Mouse (Mus musculus): ENCODE data around the gene Gbp3. TPM values are rescaled to one million over a fixed set of nuclear protein-coding genes. Genes with fewer than 3 reads are reported as not detected.

Gene Gbp3
- total and polyA plus RNA-seq, 3 experiments, result 0.35 to 0.85 TPM; not detected in 1

DNA sequence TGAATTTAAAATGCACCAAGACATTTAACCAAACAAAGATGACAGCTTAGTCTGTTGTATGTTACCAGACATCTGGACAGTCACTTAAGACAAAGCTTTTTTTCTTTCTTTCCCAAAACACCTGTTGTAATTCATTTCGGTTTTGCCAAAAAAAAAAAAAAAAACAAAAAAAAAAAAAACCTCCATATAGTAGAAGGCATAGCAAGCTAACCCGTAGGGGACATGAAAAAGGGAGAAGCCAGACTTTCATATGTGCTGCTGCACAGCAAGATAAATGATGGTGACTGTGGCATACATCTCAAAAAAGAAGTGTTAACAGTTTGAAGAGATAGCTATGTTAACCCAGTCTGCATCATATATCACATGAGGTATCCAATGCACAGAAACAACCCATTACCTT is 30.2 kb upstream of the Gbp3 start:
- peaks cover 0 to 3% of the 10 kb centered on the region in 2 experiments; a peak in 2 of 4 replicates for H3K36me3 ChIP-seq (ENCODE audit: control insufficient read depth in 1 of 2, insufficient read depth in 2 of 2, low read length in 2 of 2)
- H3K4me1 ChIP-seq (ENCODE audit: control insufficient read depth in 1 of 2, insufficient read depth in 2 of 2, low read length in 2 of 2), result no peaks in the 10 kb centered on the region
- H3K9me3 ChIP-seq (replicated peaks; ENCODE audit: insufficient read depth, low read length), result no peaks in the 10 kb centered on the region
- H3K4me3 ChIP-seq (ENCODE audit: control insufficient read depth in 1 of 2, insufficient read depth in 1 of 2, low read depth in 2 of 2, low read length in 2 of 2), result peak overlapping the region; percentile 90 to 91
- H3K9ac ChIP-seq (ENCODE audit: control insufficient read depth, low read depth, low read length, poor library complexity, severe bottlenecking), result peak overlapping the region; percentile 64
- no peaks in the 10 kb centered on the region; the same call in 1 of the 2 replicates for H3K79me2 ChIP-seq (ENCODE audit: control insufficient read depth, insufficient read depth, low read length, poor library complexity)
- TF ChIP-seq ZNF384 (IDR thresholded peaks at IDR 0.05; ENCODE audit: low read depth, low read length) (peak; percentile 83), TCF12 (IDR thresholded peaks at IDR 0.05; ENCODE audit: low read depth, low read length) (no peak)
- DNase-seq (ENCODE audit: low read depth, low spot score), result no peak
- no peaks in the 10 kb centered on the region for H3K27me3 ChIP-seq (ENCODE audit: control insufficient read depth in 1 of 2, insufficient read depth in 2 of 2, low read length in 2 of 2)
- H3K27ac ChIP-seq (ENCODE audit: control insufficient read depth, low read depth, low read length), result no peak overlapping the region

DNA sequence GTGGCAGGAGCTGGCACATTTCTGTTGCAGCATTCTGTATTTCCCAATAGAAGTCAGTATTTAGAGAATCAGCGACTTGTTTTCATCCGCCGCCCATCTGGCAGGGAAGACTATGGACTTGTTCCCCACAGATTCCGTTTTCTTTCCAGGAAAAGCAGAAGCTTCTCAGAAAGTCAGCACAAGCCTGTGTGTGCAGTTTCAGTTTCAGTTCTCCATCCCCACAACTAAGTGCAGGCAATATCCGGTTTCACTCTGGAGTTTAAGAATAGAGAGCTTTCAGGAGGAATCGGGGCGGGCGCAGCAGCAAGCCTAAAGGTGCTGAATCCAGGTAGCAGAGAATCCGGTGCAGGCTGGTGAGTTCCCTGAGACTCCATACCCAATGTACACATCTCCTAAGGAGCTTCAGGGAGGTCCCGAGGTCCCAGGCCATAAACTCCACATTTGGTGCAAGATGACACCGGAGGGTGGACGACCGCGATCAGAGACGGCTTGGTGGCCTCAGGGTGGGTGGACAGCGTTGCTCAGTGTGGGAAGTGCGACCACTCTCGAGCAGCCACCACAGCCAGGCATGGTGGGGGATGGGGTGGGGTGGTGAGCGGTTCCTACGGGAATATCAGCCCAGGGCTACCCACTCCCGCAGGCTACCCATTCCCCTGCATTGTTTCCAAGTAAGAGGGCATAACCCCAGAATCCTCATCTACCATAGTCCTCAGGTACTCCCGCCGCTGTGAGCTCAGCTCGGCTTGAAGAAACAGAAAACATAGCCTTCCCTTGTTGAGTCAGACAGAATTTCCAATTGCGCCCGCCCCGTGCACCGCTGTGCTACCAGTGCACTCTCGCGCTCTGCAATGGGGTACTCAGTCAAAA is 29.5 kb upstream of the Gbp3 start, which contains the start of gene Gbp7:
Gene Gbp7 (plus strand): TSS at position 256 of the 867 bp plus-strand sequence.
- no peaks in the 10 kb centered on the region; the same call in 1 of the 2 replicates for H3K79me2 ChIP-seq (ENCODE audit: control insufficient read depth, insufficient read depth, low read length, poor library complexity)
- H3K27ac ChIP-seq (ENCODE audit: control insufficient read depth, low read depth, low read length), result 0 out of 2 replicates have a peak within 1 kb of the TSS, but pooled peaks have one; percentile 25
- H3K27me3 ChIP-seq (ENCODE audit: control insufficient read depth in 1 of 2, insufficient read depth in 2 of 2, low read length in 2 of 2), result no peaks in the 10 kb centered on the region
- peaks cover 0 to 3% of the 10 kb centered on the region in 2 experiments; a peak in 2 of 4 replicates for H3K36me3 ChIP-seq (ENCODE audit: control insufficient read depth in 1 of 2, insufficient read depth in 2 of 2, low read length in 2 of 2)
- no peaks in the 10 kb centered on the region for H3K9me3 ChIP-seq (replicated peaks; ENCODE audit: insufficient read depth, low read length)
- peak; percentile 80 for DNase-seq (ENCODE audit: low read depth, low spot score)
- H3K4me1 ChIP-seq (ENCODE audit: control insufficient read depth in 1 of 2, insufficient read depth in 2 of 2, low read length in 2 of 2), result no peaks in the 10 kb centered on the region
- TF ChIP-seq POLR2A (IDR thresholded peaks at IDR 0.05; ENCODE audit: control insufficient read depth in 1 of 2, insufficient read depth in 1 of 2, low read depth in 1 of 2, low read length in 2 of 2, poor library complexity in 1 of 2) (no peak), ZC3H11A (IDR thresholded peaks at IDR 0.05; ENCODE audit: low read depth, low read length) (no peak), SIN3A (IDR thresholded peaks at IDR 0.05; ENCODE audit: low read length) (peak; percentile 74), ETS1 (IDR thresholded peaks at IDR 0.05; ENCODE audit: low read depth, low read length) (peak; percentile 86)
- peak within 1 kb of the TSS; percentile 64 for H3K9ac ChIP-seq (ENCODE audit: control insufficient read depth, low read depth, low read length, poor library complexity, severe bottlenecking)
- H3K4me3 ChIP-seq (ENCODE audit: control insufficient read depth in 1 of 2, insufficient read depth in 1 of 2, low read depth in 2 of 2, low read length in 2 of 2), result peak within 1 kb of the TSS; percentile 90 to 91

DNA sequence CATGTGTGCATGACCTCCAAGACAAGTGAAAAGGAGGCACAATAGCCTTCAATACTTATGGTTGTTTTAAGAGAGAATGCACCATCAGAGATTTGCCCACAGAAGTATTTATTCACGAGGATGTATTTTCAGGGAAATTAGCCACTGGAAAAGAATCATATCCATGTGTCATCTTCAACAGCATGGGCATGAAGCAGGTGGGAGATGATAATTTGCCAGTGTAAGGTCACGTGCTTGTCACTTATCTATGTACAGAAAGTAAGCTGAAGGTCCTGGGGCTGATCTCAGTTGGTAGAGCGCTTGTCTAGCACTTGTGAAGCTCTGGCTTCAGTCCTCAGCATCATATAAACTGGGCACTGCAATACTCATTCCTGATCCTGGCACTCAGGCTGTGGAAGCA is 28.2 kb upstream of the Gbp3 start:
- Histone ChIP-seq H3K4me1 (ENCODE audit: control insufficient read depth in 1 of 2, insufficient read depth in 2 of 2, low read length in 2 of 2) (no peaks in the 10 kb centered on the region), H3K27me3 (ENCODE audit: control insufficient read depth in 1 of 2, insufficient read depth in 2 of 2, low read length in 2 of 2) (no peaks in the 10 kb centered on the region), H3K9ac (ENCODE audit: control insufficient read depth, low read depth, low read length, poor library complexity, severe bottlenecking) (no peak overlapping the region), H3K4me3 (ENCODE audit: control insufficient read depth in 1 of 2, insufficient read depth in 1 of 2, low read depth in 2 of 2, low read length in 2 of 2) (no peak overlapping the region), H3K9me3 (replicated peaks; ENCODE audit: insufficient read depth, low read length) (no peaks in the 10 kb centered on the region), H3K79me2 (ENCODE audit: control insufficient read depth, insufficient read depth, low read length, poor library complexity) (no peaks in the 10 kb centered on the region; the same call in 1 of the 2 replicates), H3K27ac (ENCODE audit: control insufficient read depth, low read depth, low read length) (no peak overlapping the region), H3K36me3 (ENCODE audit: control insufficient read depth in 1 of 2, insufficient read depth in 2 of 2, low read length in 2 of 2) (peaks cover 0 to 3% of the 10 kb centered on the region in 2 experiments; a peak in 2 of 4 replicates)
- TF ChIP-seq MAX (IDR thresholded peaks at IDR 0.05; ENCODE audit: low read length), result peak; percentile 41; the same call in 1 of the 2 replicates
- TF ChIP-seq USF2 (IDR thresholded peaks at IDR 0.05; ENCODE audit: borderline replicate concordance in 1 of 2, insufficient read depth in 1 of 2, low read depth in 1 of 2, low read length in 2 of 2), result 0 out of 4 replicates have a peak, but pooled peaks of 1 of the 2 experiments have one; percentile 5
- TF ChIP-seq CHD1 (IDR thresholded peaks at IDR 0.05; ENCODE audit: low read depth, low read length), result no peak
- peak; percentile 74 for TF ChIP-seq USF1 (IDR thresholded peaks at IDR 0.05; ENCODE audit: low read depth, low read length)
- TF ChIP-seq RCOR1 (IDR thresholded peaks at IDR 0.05; ENCODE audit: low read depth, low read length), result no peak
- peak; percentile 7 for DNase-seq (ENCODE audit: low read depth, low spot score)

Measured in MEL (cell line).